Mouse (Mus musculus): ENCODE results near the gene Olfr136.

Olfr136 gene

GRCm38 (mm10) chr17:38329531-38329930 is at the start of gene Olfr136:
TSS of gene Olfr136 (plus strand) at chr17:38329831.
- Histone ChIP-seq H3K36me3 (ENCODE audit: control insufficient read depth, insufficient read depth, low read length, poor library complexity, severe bottlenecking) (no peaks in the 10 kb centered on the region), H3K27me3 (ENCODE audit: control insufficient read depth, insufficient read depth, low read length, poor library complexity, severe bottlenecking) (no peaks in the 10 kb centered on the region)
- DNase-seq (ENCODE audit: low read depth, low spot score): no peak

- no peaks in the 10 kb centered on the region for H3K36me3 ChIP-seq (ENCODE audit: control insufficient read depth, insufficient read depth, low read length, poor library complexity, severe bottlenecking)
- DNase-seq (ENCODE audit: low read depth, low spot score): no peak
Observed at GRCm38 (mm10) chr17:38307470-38307869, 22.2 kb upstream of the Olfr136 start, which contains the start of gene Olfr137. TSS of gene Olfr137 (minus strand) at chr17:38307570.

More at GRCm38 (mm10) chr17:38307470-38307869, 22.2 kb upstream of the Olfr136 start, which contains the start of gene Olfr137:
- H3K27me3 ChIP-seq (ENCODE audit: control insufficient read depth, insufficient read depth, low read length, poor library complexity, severe bottlenecking): no peaks in the 10 kb centered on the region
